Mouse (Mus musculus) mouse embryonic stem cell (cell line): ENCODE results near the gene Arvcf.

Experiments used
- in situ Hi-C, 2 experiments: fragments of 300-500 bp; cut with MboI; formaldehyde crosslinking; loops; 1 replicate in 1 of 2; 3 replicates in 1 of 2; pipeline ENCODE4 v1.14.3; 2019 to 2020; ENCODE audit warnings: low sequenced_read_pairs in 2 of 2, low pct_unique_long_range_greater_than_20kb in 1 of 2, mixed read lengths in 1 of 2; ENCODE audit not compliant: unreplicated experiment in 1 of 2

Gene Arvcf

GRCm38 (mm10) chr16:18347931-18348600 lies at the start of gene Arvcf, which contains the start of gene Tango2:
Gene Arvcf (plus strand): TSS chr16:18348182.
Gene Tango2 (minus strand): TSS chr16:18348103.
- in situ Hi-C loops = no loop called here

DNA sequence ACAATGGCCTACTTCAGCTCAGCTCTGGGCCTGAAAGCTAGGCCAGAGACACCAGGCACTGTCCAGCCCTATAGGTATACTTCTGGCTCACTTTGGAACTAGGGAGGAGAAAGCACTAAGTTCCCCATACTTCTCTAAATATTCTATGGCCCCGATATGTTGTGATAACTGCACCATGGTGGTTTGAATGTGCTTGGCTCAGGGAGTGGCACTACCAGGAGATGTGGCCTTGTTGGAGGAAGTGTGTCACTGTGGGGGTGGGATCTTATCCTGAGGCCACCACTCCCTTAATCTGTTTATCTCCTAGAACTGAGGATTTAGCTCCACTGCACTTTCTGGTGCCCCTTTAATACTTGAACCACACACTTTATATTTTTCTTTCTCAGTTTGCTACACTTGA lies 39.8 kb upstream of the Arvcf start:
- in situ Hi-C loops = no loop called here

DNA sequence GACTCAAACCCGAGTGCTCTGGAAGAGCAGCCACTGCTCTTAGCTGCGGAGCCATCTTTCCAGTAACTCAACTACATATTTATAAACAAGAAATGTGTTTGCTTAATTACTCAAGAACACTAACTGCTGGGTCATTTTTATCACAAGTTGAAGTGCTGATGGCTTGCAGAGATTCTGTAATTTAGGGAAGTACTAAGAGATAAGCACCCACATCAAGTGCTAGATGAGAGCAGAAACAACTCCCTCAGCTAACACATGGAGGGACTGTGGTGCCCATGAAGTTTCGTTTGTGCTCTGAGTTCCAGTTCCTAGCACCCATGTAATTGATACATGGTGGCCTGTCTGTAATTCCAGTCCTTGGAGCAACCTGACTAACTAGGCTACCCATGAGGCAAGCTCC lies 29.0 kb upstream of the Arvcf start:
- in situ Hi-C loops = no loop called here

- in situ Hi-C loops = no loop called here
Measured at GRCm38 (mm10) chr16:18321443-18321842, 26.5 kb upstream of the Arvcf start.

DNA sequence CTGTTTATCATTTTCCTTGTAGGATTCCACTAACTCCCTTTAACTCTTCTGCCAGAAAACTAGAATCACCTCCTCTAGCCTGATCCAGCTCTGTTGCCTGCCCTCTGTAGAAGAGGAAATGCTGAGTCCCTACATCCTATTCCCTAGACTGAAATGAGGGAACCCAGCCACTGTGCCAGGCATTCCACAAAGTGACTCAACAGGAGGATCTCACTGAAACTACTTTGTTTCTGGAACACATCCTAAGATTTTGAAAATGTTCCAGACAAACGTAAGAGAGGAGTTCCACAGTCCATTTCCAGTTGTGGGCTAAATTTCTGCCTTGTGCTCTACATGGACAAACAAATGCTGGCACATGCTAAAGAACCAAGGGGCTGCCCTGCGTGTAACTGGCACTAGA lies 24.5 kb upstream of the Arvcf start:
- in situ Hi-C loops = no loop called here

DNA sequence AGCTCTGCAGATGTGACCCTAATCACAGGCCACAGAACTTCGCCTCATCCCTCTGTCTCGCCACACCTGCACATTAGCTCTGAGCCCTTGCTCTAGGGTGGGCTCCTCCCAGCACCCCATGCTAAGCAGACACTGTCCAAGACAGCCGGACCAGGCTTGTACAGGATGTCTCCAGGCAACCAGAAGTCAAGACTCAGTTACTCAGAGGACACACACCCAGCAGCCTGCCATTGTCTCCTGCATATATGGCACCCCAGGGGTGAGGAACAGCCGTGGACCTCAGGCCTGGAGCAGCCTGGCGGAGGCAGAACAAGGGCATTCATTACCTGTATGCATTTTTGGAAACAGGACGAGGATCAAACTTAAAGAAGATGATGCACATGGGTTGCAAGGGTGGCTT lies 24.0 kb upstream of the Arvcf start:
- in situ Hi-C loops = no loop called here

DNA sequence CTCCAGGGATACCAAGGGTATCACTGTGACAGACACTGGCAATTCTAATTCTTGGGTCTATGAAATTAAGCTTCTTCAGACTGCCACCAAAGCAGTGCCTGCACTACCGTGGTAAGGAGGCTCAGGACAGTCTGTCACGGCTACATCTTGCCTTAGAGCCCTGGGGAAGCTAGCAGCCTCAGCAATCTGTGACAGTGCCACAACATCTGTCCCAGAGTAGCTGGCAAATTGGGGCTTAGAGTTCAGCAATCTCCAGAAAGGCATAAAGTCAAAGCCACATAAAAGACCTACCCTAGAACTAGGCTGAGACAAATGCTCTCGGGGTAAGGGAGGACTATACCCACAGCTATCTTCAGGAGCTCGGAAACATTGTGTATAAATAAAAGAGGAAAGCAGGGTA lies 22.2 kb upstream of the Arvcf start:
- in situ Hi-C loops = no loop called here

- in situ Hi-C loops = no loop called here
Measured at GRCm38 (mm10) chr16:18327936-18328335, 20.0 kb upstream of the Arvcf start.

- in situ Hi-C loops = no loop called here
Measured at GRCm38 (mm10) chr16:18328524-18328923, 19.5 kb upstream of the Arvcf start.

DNA sequence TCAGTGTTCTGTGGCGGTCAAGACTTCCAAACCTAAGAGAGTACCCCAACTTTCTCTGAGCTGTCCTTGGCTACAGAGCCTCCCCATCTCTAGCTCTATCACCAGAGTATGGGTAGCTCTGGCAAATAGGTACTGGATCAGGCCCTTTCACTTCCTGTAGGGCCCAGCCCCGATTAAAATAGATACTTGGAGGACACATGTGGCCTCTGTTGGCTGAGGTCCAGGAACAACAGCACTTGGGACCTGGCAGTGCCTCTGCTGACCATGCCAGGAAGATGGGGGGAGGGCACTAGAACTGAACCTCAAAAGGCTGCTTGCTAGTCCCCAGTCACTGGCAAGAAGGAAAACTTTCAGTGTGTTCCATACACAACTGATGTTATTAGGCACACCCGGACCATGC lies 14.0 kb upstream of the Arvcf start:
- in situ Hi-C loops = no loop called here

GRCm38 (mm10) chr16:18335981-18336380 lies 12.0 kb upstream of the Arvcf start:
- in situ Hi-C loops = no loop called here

DNA sequence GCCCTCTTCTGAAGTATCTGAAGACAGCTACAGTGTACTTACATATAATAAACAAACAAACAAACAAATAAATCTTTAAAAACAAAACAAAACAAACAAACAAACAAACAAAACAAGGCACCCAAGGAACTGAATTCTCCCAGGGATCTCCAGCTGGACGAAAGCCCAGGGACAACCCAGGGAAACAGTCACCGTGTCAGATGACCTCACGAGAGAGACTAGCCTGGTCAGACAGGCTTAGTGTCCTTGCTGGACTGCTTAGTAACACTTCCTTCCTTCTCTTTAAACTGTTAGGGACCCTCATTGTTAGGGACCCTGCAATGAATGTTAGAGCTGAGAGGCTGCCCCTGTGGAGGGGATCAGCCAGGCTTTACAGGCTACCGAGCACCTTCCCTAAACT lies 10.7 kb upstream of the Arvcf start:
- in situ Hi-C loops = no loop called here

DNA sequence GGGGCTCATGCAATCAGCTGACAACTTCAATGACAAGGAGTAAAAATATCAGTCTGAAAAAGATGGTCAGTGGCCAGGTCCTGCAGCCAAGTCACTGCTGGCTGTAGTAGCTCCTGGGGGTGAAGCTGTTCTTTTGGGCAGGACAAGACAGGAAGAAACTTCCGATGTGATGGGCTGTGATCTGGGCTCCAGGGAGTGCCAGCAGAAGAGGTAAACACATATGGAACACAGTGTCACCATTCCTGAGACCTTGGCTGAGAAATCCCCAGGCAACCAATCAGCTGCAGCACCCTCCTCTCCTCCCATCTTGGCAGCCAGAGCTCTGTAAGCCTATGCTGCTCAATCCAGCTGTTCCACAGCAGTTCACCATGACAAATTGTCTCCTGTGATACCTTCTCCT lies 8.1 kb upstream of the Arvcf start:
- in situ Hi-C loops = no loop called here

GRCm38 (mm10) chr16:18341605-18342004 lies 6.4 kb upstream of the Arvcf start:
- in situ Hi-C loops = no loop called here

GRCm38 (mm10) chr16:18342076-18342475 lies 5.9 kb upstream of the Arvcf start:
- in situ Hi-C loops = no loop called here

DNA sequence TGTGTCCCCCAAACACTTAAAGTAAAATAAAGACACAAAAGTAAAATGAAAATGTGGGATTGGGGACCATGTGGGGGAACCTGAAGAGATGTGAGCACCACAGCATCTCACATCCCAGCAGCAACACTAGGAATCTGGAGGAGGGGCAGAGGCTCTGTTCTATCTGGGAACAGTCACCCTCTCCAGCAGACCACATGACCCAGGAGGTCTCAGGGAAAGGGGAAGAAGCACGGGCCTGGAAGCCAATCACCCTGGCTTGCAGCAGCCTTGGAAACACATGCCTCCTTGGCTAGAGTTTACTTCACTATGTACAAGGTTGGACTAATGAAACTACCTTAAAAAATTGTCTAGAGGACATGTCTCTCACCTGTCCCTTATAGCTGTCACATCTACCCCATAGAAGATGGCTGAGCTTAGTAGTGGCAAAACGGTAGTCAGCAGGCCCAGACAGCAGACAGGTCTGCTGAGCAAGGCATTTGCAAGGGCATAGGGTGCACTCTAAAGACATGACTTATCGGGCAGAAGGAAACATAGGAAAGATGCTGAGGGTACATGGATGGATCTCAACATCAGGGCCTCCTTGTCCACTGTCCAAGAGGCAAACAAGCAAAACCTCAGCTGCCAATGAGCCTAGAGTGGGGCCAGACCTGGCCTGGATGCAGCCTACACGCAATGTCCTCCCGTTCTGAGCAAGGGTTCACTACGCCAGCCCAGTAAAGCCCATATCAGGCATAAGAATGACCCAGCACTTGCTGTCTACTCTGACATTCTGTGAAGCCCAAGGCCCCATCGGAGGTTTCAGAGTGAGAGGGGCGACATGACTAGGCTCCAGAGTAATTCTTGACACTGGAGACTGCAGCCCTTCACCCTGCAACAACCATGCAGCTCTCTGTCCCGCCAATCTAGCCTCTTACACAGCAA lies 5.1 kb upstream of the Arvcf start:
- in situ Hi-C loops = no loop called here

GRCm38 (mm10) chr16:18343778-18344177 lies 4.2 kb upstream of the Arvcf start:
- in situ Hi-C loops = no loop called here

DNA sequence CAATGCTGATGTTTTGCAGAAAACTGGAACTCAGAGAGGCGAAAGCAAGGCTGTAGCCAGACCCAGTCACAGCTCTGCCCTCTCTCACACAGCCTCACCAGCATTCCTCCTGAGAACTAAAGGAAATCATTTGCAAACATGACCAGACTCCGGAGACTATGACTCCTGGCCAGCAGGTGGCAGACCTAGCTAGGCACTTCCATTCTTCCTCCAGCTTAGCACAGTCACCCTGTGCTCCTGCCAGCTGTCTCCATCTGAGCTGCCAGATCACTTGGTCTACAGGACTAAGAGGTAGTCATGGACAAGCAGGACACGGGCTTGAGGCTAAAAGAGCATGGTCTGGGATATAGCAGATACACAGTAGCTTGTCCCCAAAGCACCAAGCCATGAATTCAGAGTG lies 2.7 kb upstream of the Arvcf start:
- in situ Hi-C loops = no loop called here

GRCm38 (mm10) chr16:18348601-18349175 lies 706 bp downstream of the Arvcf start:
- in situ Hi-C loops = no loop called here
